Mouse (Mus musculus) MEL (cell line): ENCODE measurements around the gene Cyb5r2.

ENCODE experiments used
- CHD2 ChIP-seq: IDR thresholded peaks from 2 replicates; pipeline ENCODE4 v1.6.1; 2011; ENCODE audit warnings: low read length, improper control_type of control experiment
- CTCF ChIP-seq, 3 experiments: IDR thresholded peaks in 2 of 3; conservative IDR thresholded peaks in 1 of 3; 2 replicates each; pipeline ENCODE4 v1.5.1; 2011 to 2012; ENCODE audit warnings: low read length in 3 of 3, low read depth in 2 of 3, mild to moderate bottlenecking in 2 of 3, improper control_type of control experiment in 1 of 3, inconsistent platforms in 1 of 3, mixed read lengths in 1 of 3, moderate library complexity in 1 of 3; ENCODE audit not compliant: control insufficient read depth in 1 of 3, insufficient read depth in 1 of 3, poor library complexity in 1 of 3, severe bottlenecking in 1 of 3
- ELF1 ChIP-seq: IDR thresholded peaks from 2 replicates; pipeline ENCODE4 v1.6.1; 2014; ENCODE audit warnings: low read depth, mild to moderate bottlenecking, inconsistent platforms, low read length, improper control_type of control experiment, moderate library complexity
- EP300 ChIP-seq, 2 experiments: IDR thresholded peaks; 2 replicates each; pipeline ENCODE4 v1.6.1; 2011; ENCODE audit warnings: improper control_type of control experiment in 2 of 2, low read length in 2 of 2, low read depth in 1 of 2, mild to moderate bottlenecking in 1 of 2
- KAT2A ChIP-seq: conservative IDR thresholded peaks from 2 replicates; pipeline ENCODE4 v1.6.1; 2012; ENCODE audit warnings: low read depth, low read length, improper control_type of control experiment, inconsistent platforms
- MYB ChIP-seq: IDR thresholded peaks from 2 replicates; pipeline ENCODE4 v1.6.1; 2011; ENCODE audit warnings: mild to moderate bottlenecking, low read depth, low read length, improper control_type of control experiment
- MYC ChIP-seq: IDR thresholded peaks from 2 replicates; pipeline ENCODE4 v1.6.1; 2011; ENCODE audit warnings: low read depth, mild to moderate bottlenecking, low read length, improper control_type of control experiment, moderate library complexity
- POLR2AphosphoS2 ChIP-seq: IDR thresholded peaks from 2 replicates; pipeline ENCODE4 v1.6.1; 2011; ENCODE audit warnings: low read length, improper control_type of control experiment
- POLR2AphosphoS5 ChIP-seq: IDR thresholded peaks from 2 replicates; pipeline ENCODE4 v1.6.1; 2012; ENCODE audit warnings: low read depth, borderline replicate concordance, mild to moderate bottlenecking, inconsistent platforms, low read length, moderate library complexity, mixed read lengths

DNA sequence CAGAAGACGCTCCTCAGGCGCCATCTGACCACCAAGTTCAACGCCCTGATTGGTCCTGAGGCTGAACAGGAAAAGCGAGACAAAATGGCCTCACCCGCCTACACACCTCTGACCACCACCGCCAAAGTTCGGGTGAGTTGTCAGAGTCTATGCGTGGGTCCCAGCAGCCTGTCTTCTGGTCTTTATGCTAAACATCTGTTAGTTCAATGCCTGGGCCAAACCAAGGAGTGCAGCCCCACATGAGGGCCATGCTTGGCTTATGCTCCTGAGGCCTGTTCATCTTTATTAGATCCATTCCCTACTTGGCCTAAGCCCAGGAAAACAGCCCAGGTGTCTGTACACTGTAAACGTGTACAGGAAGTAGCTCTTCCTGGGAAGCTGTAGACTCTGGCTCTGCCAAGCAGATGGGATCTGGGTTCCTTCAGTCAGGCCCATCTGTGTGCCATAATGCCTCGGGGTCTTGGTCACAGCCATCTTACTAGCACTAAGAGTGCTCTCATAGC, 14.8 kb downstream of the Cyb5r2 start:
- TF ChIP-seq POLR2AphosphoS5 (no peak), EP300 (IDR thresholded peaks at IDR 0.05; ENCODE audit: low read depth in 1 of 2, low read length in 2 of 2) (no peak), ELF1 (no peak), MYB (no peak), KAT2A (no peak), CTCF (IDR thresholded peaks at IDR 0.05 in 2 of 3, conservative IDR thresholded peaks at IDR 0.05 in 1 of 3; ENCODE audit: control insufficient read depth in 1 of 3, insufficient read depth in 1 of 3, low read depth in 2 of 3, low read length in 3 of 3, poor library complexity in 1 of 3, severe bottlenecking in 1 of 3) (no peak), MYC (no peak), CHD2 (no peak), POLR2AphosphoS2 (no peak)
